Mouse (Mus musculus): Measurements from ENCODE around the gene Cyp2d9. TPM values are rescaled to one million over a fixed set of nuclear protein-coding genes. Genes with fewer than 3 reads are reported as not detected.
A peak's percentile ranks its signal among the peaks of the same experiment; 100 is the strongest.

Gene Cyp2d9
- total and polyA plus RNA-seq, 2 experiments from 2014 or later, result not detected

- TF ChIP-seq CTCF (IDR thresholded peaks at IDR 0.05; ENCODE audit: low read depth), result no peak
- 77% methylated on average over 4 of the region's 4 CpGs for WGBS
- DNase-seq (ENCODE audit: low spot score) (no peak), ATAC-seq (no peak)
- Histone ChIP-seq H3K4me2 (ENCODE audit: low read depth, low read length) (no peak overlapping the region), H3K9ac (replicated peaks; ENCODE audit: low read length) (no peak overlapping the region), H3K4me3 (ENCODE audit: low read length) (no peak overlapping the region), H3K9me3 (ENCODE audit: low read length) (no peaks in the 10 kb centered on the region), H3K36me3 (ENCODE audit: insufficient read depth, low read length) (no peaks in the 10 kb centered on the region), H3K27ac (no peak overlapping the region), H3K4me1 (ENCODE audit: insufficient read depth, low read length) (no peaks in the 10 kb centered on the region), H3K27me3 (ENCODE audit: insufficient read depth, low read length) (no peaks in the 10 kb centered on the region)
Measured at GRCm38 (mm10) chr15:82422935-82423334, 10.3 kb upstream of the Cyp2d9 start.

DNA sequence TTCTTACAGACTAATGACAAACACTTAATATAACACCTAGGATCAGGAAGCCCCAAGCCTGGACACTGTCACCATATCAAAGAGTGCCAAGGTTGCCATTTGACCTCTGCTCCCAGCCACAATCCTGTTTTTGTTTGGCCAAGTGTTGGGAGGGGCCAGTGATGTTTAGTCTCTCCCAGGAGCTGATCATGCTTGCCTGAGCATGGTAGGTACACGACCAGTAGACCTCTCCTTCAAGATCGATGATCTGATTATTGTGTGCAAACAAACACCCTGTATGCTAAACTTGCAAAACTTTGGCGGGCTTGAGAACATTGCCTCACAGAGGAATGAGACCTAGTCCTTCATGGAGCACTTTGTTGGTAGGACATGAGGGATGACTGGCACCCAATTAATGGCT is 9.8 kb upstream of the Cyp2d9 start:
- ATAC-seq, result no peak
- Histone ChIP-seq H3K9ac (replicated peaks; ENCODE audit: low read length) (no peak overlapping the region), H3K27ac (no peak overlapping the region)

DNA sequence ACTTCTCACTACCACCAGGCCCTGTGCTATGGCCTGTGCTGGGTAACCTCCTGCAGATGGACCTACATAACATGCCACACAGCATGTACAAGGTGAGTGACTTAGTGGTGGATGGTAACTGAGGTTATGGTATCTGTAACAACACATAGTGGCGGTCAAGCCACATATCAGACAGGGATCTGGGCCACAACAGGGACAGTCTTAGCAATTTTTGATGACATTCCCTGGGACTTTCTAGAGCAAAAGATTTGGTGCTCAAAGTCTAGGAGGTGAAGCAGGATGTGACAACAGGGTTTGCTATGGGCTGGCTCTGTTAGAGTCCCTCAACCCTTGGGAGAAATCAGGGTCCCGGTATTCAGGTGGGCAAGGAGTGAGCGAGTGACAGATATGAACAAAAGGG is 384 bp downstream of the Cyp2d9 start:
- no peak for TF ChIP-seq CTCF (IDR thresholded peaks at IDR 0.05; ENCODE audit: low read depth)
- DNase-seq (ENCODE audit: low spot score), result no peak
- no peak overlapping the region for H3K27ac ChIP-seq
- no peak for ATAC-seq
- peaks cover 11% of the 10 kb centered on the region; the same call in 1 of the 2 replicates for H3K9me3 ChIP-seq (ENCODE audit: low read length)
- H3K36me3 ChIP-seq (ENCODE audit: insufficient read depth, low read length), result no peaks in the 10 kb centered on the region
- H3K4me3 ChIP-seq (ENCODE audit: low read length), result no peak overlapping the region
- no peaks in the 10 kb centered on the region for H3K4me1 ChIP-seq (ENCODE audit: insufficient read depth, low read length)
- no peak overlapping the region for H3K4me2 ChIP-seq (ENCODE audit: low read depth, low read length)
- no peak overlapping the region for H3K9ac ChIP-seq (replicated peaks; ENCODE audit: low read length)
- 90% methylated on average over 3 of the region's 3 CpGs for WGBS
- H3K27me3 ChIP-seq (ENCODE audit: insufficient read depth, low read length), result no peaks in the 10 kb centered on the region

More for the DNA sequence above, 9.8 kb upstream of the Cyp2d9 start:
- Histone ChIP-seq H3K36me3 (ENCODE audit: insufficient read depth, low read length) (no peaks in the 10 kb centered on the region), H3K27me3 (ENCODE audit: insufficient read depth, low read length) (no peaks in the 10 kb centered on the region), H3K4me1 (ENCODE audit: insufficient read depth, low read length) (no peaks in the 10 kb centered on the region), H3K4me2 (ENCODE audit: low read depth, low read length) (no peak overlapping the region), H3K4me3 (ENCODE audit: low read length) (no peak overlapping the region), H3K9me3 (ENCODE audit: low read length) (0 out of 2 replicates have a peak, but pooled peaks cover 2% of the 10 kb centered on the region)
- no peak for DNase-seq (ENCODE audit: low spot score)
- WGBS, result 87% methylated on average over 3 of the region's 3 CpGs
- TF ChIP-seq CTCF (IDR thresholded peaks at IDR 0.05; ENCODE audit: low read depth), result no peak

DNA sequence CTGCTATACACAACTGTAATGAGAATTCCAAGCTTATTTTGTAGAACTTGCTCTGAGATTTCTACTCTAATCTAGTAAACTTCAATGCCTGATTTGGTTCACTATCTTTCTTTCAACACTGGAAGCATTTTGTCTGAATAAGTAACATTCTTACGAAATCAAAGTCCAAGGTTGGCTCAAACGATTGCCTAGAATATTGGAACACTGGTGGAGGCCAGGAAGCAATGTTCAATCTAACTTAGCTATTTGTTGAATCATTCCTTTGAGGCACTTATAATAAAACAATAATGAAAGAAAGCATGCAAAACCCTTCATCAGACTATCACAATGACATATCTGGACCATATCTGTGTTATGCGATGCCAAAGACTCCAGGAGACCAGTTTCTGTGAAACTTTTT is 1.3 kb downstream of the Cyp2d9 start:
- TF ChIP-seq CTCF (IDR thresholded peaks at IDR 0.05; ENCODE audit: low read depth), result no peak
- H3K36me3 ChIP-seq (ENCODE audit: insufficient read depth, low read length), result no peaks in the 10 kb centered on the region
- H3K4me1 ChIP-seq (ENCODE audit: insufficient read depth, low read length), result no peaks in the 10 kb centered on the region
- 87% methylated on average over 3 of the region's 3 CpGs for WGBS
- no peak overlapping the region for H3K4me3 ChIP-seq (ENCODE audit: low read length)
- DNase-seq (ENCODE audit: low spot score) (no peak), ATAC-seq (no peak)
- no peaks in the 10 kb centered on the region for H3K27me3 ChIP-seq (ENCODE audit: insufficient read depth, low read length)
- no peak overlapping the region for H3K9ac ChIP-seq (replicated peaks; ENCODE audit: low read length)
- no peak overlapping the region for H3K4me2 ChIP-seq (ENCODE audit: low read depth, low read length)
- H3K9me3 ChIP-seq (ENCODE audit: low read length), result peaks cover 11% of the 10 kb centered on the region; the same call in 1 of the 2 replicates
- H3K27ac ChIP-seq, result no peak overlapping the region

GRCm38 (mm10) chr15:82435011-82435410 is 1.8 kb downstream of the Cyp2d9 start:
- no peak for DNase-seq (ENCODE audit: low spot score)
- Histone ChIP-seq H3K9ac (replicated peaks; ENCODE audit: low read length) (no peak overlapping the region), H3K27ac (no peak overlapping the region), H3K36me3 (ENCODE audit: insufficient read depth, low read length) (no peaks in the 10 kb centered on the region), H3K4me3 (ENCODE audit: low read length) (no peak overlapping the region), H3K4me2 (ENCODE audit: low read depth, low read length) (no peak overlapping the region), H3K27me3 (ENCODE audit: insufficient read depth, low read length) (no peaks in the 10 kb centered on the region), H3K9me3 (ENCODE audit: low read length) (peaks cover 7% of the 10 kb centered on the region; the same call in 1 of the 2 replicates), H3K4me1 (ENCODE audit: insufficient read depth, low read length) (no peaks in the 10 kb centered on the region)
- no peak for ATAC-seq
- 78% methylated on average over 3 of the region's 3 CpGs for WGBS
- no peak for TF ChIP-seq CTCF (IDR thresholded peaks at IDR 0.05; ENCODE audit: low read depth)

- WGBS, result 95% methylated on average over 2 of the region's 2 CpGs
- Histone ChIP-seq H3K4me3 (ENCODE audit: low read length) (no peak overlapping the region), H3K27ac (no peak overlapping the region), H3K4me1 (ENCODE audit: insufficient read depth, low read length) (no peaks in the 10 kb centered on the region), H3K4me2 (ENCODE audit: low read depth, low read length) (no peak overlapping the region), H3K36me3 (ENCODE audit: insufficient read depth, low read length) (no peaks in the 10 kb centered on the region), H3K27me3 (ENCODE audit: insufficient read depth, low read length) (no peaks in the 10 kb centered on the region), H3K9me3 (ENCODE audit: low read length) (peaks cover 7% of the 10 kb centered on the region; the same call in 1 of the 2 replicates), H3K9ac (replicated peaks; ENCODE audit: low read length) (no peak overlapping the region)
- ATAC-seq (no peak), DNase-seq (ENCODE audit: low spot score) (no peak)
- no peak for TF ChIP-seq CTCF (IDR thresholded peaks at IDR 0.05; ENCODE audit: low read depth)
Measured at GRCm38 (mm10) chr15:82435606-82436005, 2.4 kb downstream of the Cyp2d9 start.

GRCm38 (mm10) chr15:82437975-82438617 is 4.9 kb downstream of the Cyp2d9 start:
- no peak overlapping the region for H3K4me3 ChIP-seq (ENCODE audit: low read length)
- no peaks in the 10 kb centered on the region for H3K4me1 ChIP-seq (ENCODE audit: insufficient read depth, low read length)
- H3K27me3 ChIP-seq (ENCODE audit: insufficient read depth, low read length), result no peaks in the 10 kb centered on the region
- H3K9ac ChIP-seq (replicated peaks; ENCODE audit: low read length), result no peak overlapping the region
- H3K36me3 ChIP-seq (ENCODE audit: insufficient read depth, low read length), result no peaks in the 10 kb centered on the region
- ATAC-seq (no peak), DNase-seq (ENCODE audit: low spot score) (no peak)
- H3K9me3 ChIP-seq (ENCODE audit: low read length), result peaks cover 7% of the 10 kb centered on the region; the same call in 1 of the 2 replicates
- H3K27ac ChIP-seq, result no peak overlapping the region
- no peak overlapping the region for H3K4me2 ChIP-seq (ENCODE audit: low read depth, low read length)
- 0 out of 2 replicates have a peak, but pooled peaks have one; percentile 6 for TF ChIP-seq CTCF (IDR thresholded peaks at IDR 0.05; ENCODE audit: low read depth)
- WGBS, result 72% methylated on average over 5 of the region's 5 CpGs

All from hindbrain, postnatal 0 days (tissue).